Mouse (Mus musculus) MEL (cell line): ENCODE data around the gene Mettl27.

ENCODE experiments used
- CTCF ChIP-seq, 3 experiments: IDR thresholded peaks in 2 of 3; conservative IDR thresholded peaks in 1 of 3; 2 replicates each; pipeline ENCODE4 v1.5.1; 2011 to 2012; ENCODE audit warnings: low read length in 3 of 3, low read depth in 2 of 3, mild to moderate bottlenecking in 2 of 3, improper control_type of control experiment in 1 of 3, inconsistent platforms in 1 of 3, mixed read lengths in 1 of 3, moderate library complexity in 1 of 3; ENCODE audit not compliant: control insufficient read depth in 1 of 3, insufficient read depth in 1 of 3, poor library complexity in 1 of 3, severe bottlenecking in 1 of 3
- ELF1 ChIP-seq: IDR thresholded peaks from 2 replicates; pipeline ENCODE4 v1.6.1; 2014; ENCODE audit warnings: low read depth, mild to moderate bottlenecking, inconsistent platforms, low read length, improper control_type of control experiment, moderate library complexity
- EP300 ChIP-seq, 2 experiments: IDR thresholded peaks; 2 replicates each; pipeline ENCODE4 v1.6.1; 2011; ENCODE audit warnings: improper control_type of control experiment in 2 of 2, low read length in 2 of 2, low read depth in 1 of 2, mild to moderate bottlenecking in 1 of 2
- GABPA ChIP-seq: IDR thresholded peaks from 2 replicates; pipeline ENCODE4 v1.6.1; 2012; ENCODE audit warnings: low read depth, mild to moderate bottlenecking, inconsistent platforms, low read length, improper control_type of control experiment, moderate library complexity
- JUND ChIP-seq: IDR thresholded peaks from 2 replicates; pipeline ENCODE4 v1.6.1; 2011; ENCODE audit warnings: low read depth, mild to moderate bottlenecking, improper control_type of control experiment, low read length
- MEF2A ChIP-seq: IDR thresholded peaks from 2 replicates; pipeline ENCODE4 v1.6.1; 2014; ENCODE audit warnings: low read depth, mild to moderate bottlenecking, inconsistent platforms, low read length, improper control_type of control experiment; ENCODE audit not compliant: poor library complexity, insufficient replicate concordance, severe bottlenecking; ENCODE audit errors: extremely low read depth
- NELFE ChIP-seq: IDR thresholded peaks from 2 replicates; pipeline ENCODE4 v1.6.1; 2011; ENCODE audit warnings: low read depth, low read length, improper control_type of control experiment
- NRF1 ChIP-seq: IDR thresholded peaks from 2 replicates; pipeline ENCODE4 v1.6.1; 2014; ENCODE audit warnings: low read depth, mild to moderate bottlenecking, inconsistent platforms, low read length, improper control_type of control experiment, moderate library complexity; ENCODE audit not compliant: poor library complexity, insufficient read depth, severe bottlenecking
- POLR2A ChIP-seq, 2 experiments: IDR thresholded peaks; 2 replicates each; pipeline ENCODE4 v1.6.1; 2011 to 2012; ENCODE audit warnings: low read length in 2 of 2, mild to moderate bottlenecking in 2 of 2, control low read depth in 1 of 2, improper control_type of control experiment in 1 of 2, low read depth in 1 of 2, moderate library complexity in 1 of 2; ENCODE audit not compliant: control insufficient read depth in 1 of 2, insufficient read depth in 1 of 2, poor library complexity in 1 of 2
- RAD21 ChIP-seq: IDR thresholded peaks from 2 replicates; pipeline ENCODE4 v1.6.1; 2011; ENCODE audit warnings: mild to moderate bottlenecking, low read depth, low read length, improper control_type of control experiment
- SIN3A ChIP-seq: IDR thresholded peaks from 2 replicates; pipeline ENCODE4 v1.6.1; 2012; ENCODE audit warnings: low read length, improper control_type of control experiment, inconsistent platforms
- TBP ChIP-seq: IDR thresholded peaks from 2 replicates; pipeline ENCODE4 v1.8.0; 2011; ENCODE audit warnings: low read depth, low read length, improper control_type of control experiment
- USF1 ChIP-seq: IDR thresholded peaks from 2 replicates; pipeline ENCODE4 v1.6.1; 2014; ENCODE audit warnings: low read depth, mild to moderate bottlenecking, inconsistent platforms, low read length, improper control_type of control experiment, moderate library complexity

DNA sequence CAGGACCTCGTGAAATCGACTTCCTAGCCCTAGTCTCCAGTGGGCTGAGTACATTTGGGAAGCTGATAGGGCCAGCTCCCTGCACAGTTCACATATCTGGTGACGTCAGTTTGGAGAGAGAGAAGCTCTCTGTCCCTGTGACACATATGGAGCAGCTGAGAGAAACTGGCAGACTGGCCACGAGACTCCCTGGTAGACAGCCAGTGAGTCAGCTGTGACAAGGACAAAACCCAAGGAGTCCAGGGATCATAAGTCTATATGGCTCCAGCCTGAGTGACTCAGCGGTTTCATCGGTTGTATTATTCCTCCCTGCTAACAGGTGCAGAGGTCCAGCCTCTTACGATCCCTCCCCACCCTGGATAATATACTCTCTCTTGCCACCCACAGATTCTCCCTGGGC lies 26.9 kb downstream of the Mettl27 start:
- TF ChIP-seq CTCF (IDR thresholded peaks at IDR 0.05 in 2 of 3, conservative IDR thresholded peaks at IDR 0.05 in 1 of 3; ENCODE audit: control insufficient read depth in 1 of 3, insufficient read depth in 1 of 3, low read depth in 2 of 3, low read length in 3 of 3, poor library complexity in 1 of 3, severe bottlenecking in 1 of 3) (no peak), TBP (no peak), GABPA (no peak), EP300 (IDR thresholded peaks at IDR 0.05; ENCODE audit: low read depth in 1 of 2, low read length in 2 of 2) (no peak), JUND (no peak), POLR2A (IDR thresholded peaks at IDR 0.05; ENCODE audit: control insufficient read depth in 1 of 2, insufficient read depth in 1 of 2, low read depth in 1 of 2, low read length in 2 of 2, poor library complexity in 1 of 2) (no peak), SIN3A (no peak), MEF2A (no peak), USF1 (no peak), RAD21 (no peak), NRF1 (no peak), ELF1 (no peak), NELFE (no peak)
